Mouse (Mus musculus) kidney, adult 11 months (tissue): ENCODE data around the gene Tmem145.
"Not testable (repeated sequence)": the region's sequence is repeated elsewhere in the genome, so short reads cannot be mapped to it uniquely, and the experiment has no call there.

ENCODE experiments used
- DNase-seq: peaks from one replicate; pipeline ENCODE4 v3.0.0; 2022

The Tmem145 gene

GRCm38 (mm10) chr7:25305956-25306613 is at the start of gene Tmem145:
TSS of gene Tmem145 (plus strand) at chr7:25306106.
- no peak for DNase-seq

GRCm38 (mm10) chr7:25261896-25262295 is 44.0 kb upstream of the Tmem145 start:
- no peak for DNase-seq

GRCm38 (mm10) chr7:25263968-25264870 is 41.7 kb upstream of the Tmem145 start:
- peak; percentile 28 for DNase-seq

- not testable (repeated sequence) for DNase-seq
These were observed 40.2 kb upstream of the Tmem145 start for GRCm38 (mm10) chr7:25265743-25266142.

GRCm38 (mm10) chr7:25266180-25266962 is 39.5 kb upstream of the Tmem145 start:
- DNase-seq = peak; percentile 36

GRCm38 (mm10) chr7:25267301-25267750 is 38.6 kb upstream of the Tmem145 start, which contains the start of gene Cic:
TSS of gene Cic (plus strand) at chr7:25267704.
- peak; percentile 100 for DNase-seq

- DNase-seq = peak; percentile 100
These were observed 38.0 kb upstream of the Tmem145 start for GRCm38 (mm10) chr7:25267751-25268463.

GRCm38 (mm10) chr7:25268588-25268987 is 37.3 kb upstream of the Tmem145 start:
- DNase-seq = no peak

GRCm38 (mm10) chr7:25269029-25269428 is 36.9 kb upstream of the Tmem145 start:
- no peak for DNase-seq

GRCm38 (mm10) chr7:25269545-25270271 is 36.2 kb upstream of the Tmem145 start:
- DNase-seq = no peak

- DNase-seq = peak; percentile 15
These were observed 35.0 kb upstream of the Tmem145 start for GRCm38 (mm10) chr7:25270652-25271633.

- DNase-seq = no peak
These were observed 34.1 kb upstream of the Tmem145 start for GRCm38 (mm10) chr7:25271651-25272444.

GRCm38 (mm10) chr7:25272445-25273258 is 33.3 kb upstream of the Tmem145 start:
- no peak for DNase-seq

GRCm38 (mm10) chr7:25273259-25274241 is 32.4 kb upstream of the Tmem145 start:
- no peak for DNase-seq

GRCm38 (mm10) chr7:25274571-25274970 is 31.3 kb upstream of the Tmem145 start:
- DNase-seq = no peak

GRCm38 (mm10) chr7:25274996-25275395 is 30.9 kb upstream of the Tmem145 start:
- no peak for DNase-seq
